Mouse (Mus musculus) urinary bladder, postnatal 0 days (tissue): ENCODE measurements around the gene Gif. TPM values are rescaled to one million over a fixed set of nuclear protein-coding genes. Genes with fewer than 3 reads are reported as not detected.

ENCODE experiments used
- polyA plus RNA-seq: library from polyadenylated mRNA; unstranded; fragments of >200 nt; fragmentation: Nextera tagmentation; extraction: Ambion mirVana; gene quantifications from 2 replicates; pipeline ENCODE4 v1.2.1, GENCODE M21; 2015

Gene Gif
- not detected in 2 replicates for polyA plus RNA-seq

GRCm38 (mm10) chr19:11747298-11747697 lies at the start of gene Gif:
Gif (plus strand) TSS chr19:11747554.

DNA sequence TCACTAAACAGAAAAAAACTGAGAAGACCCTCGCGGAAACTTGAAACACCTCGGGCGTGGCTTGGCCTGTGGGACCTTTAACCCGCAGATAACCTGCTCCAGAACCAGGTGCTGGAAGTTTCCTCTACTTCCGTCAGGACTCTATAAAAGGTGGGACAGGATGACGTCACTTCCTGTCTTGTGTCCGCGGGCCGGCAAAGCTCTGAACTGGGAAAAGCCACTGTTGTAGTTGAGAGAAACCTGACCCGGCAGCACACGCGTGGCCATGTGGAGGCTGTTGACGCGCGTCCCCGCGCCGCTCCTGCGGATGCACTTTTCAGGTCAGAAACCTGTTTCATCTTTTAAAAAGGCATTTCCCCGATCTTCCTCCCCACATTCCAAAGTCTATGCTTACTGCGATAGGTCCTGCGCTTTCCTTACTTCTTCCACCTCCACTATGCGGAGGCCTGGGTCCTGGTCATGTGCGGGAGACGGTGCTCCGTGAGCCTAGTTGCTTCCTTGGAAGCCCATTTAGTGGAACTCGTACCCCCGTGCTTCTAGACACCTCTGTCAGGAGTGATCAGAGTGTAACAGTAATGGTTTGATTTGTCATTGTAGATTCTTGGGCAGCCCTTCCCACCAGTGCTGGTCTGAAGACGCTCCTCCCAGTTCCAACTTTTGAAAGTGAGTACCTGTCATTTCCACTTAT lies 23.0 kb downstream of the Gif start, which contains the start of gene Mrpl16:
Gene Mrpl16 (plus strand): TSS at position 187 of the 688 bp plus-strand sequence.

Other genes starting within 250 kb of the Gif start
- gene Ms4a6b, start 231.0 kb upstream of the Gif start, polyA plus RNA-seq = 8.9 and 10.9 TPM in 2 replicates
- gene Ms4a4d, start 210.8 kb upstream of the Gif start, polyA plus RNA-seq = 37.8 and 41.1 TPM in 2 replicates
- 16.0 and 35.0 TPM in 2 replicates for gene Ms4a6d, start 142.7 kb upstream of the Gif start, polyA plus RNA-seq
- 0.22 and 0.35 TPM in 2 replicates for gene Ms4a2, start 123.8 kb upstream of the Gif start, polyA plus RNA-seq
- gene Ms4a3, start 106.7 kb upstream of the Gif start, polyA plus RNA-seq = not detected in 2 replicates
- gene Oosp2, start 87.0 kb upstream of the Gif start, polyA plus RNA-seq = not detected in 2 replicates
- not detected in 2 replicates for gene Oosp1, start 56.4 kb upstream of the Gif start, polyA plus RNA-seq
- gene Oosp3, start 50.5 kb upstream of the Gif start, polyA plus RNA-seq = not detected in 2 replicates
- 35.2 and 37.0 TPM in 2 replicates for gene Mrpl16, start 22.8 kb downstream of the Gif start, polyA plus RNA-seq
- gene Stx3, start 71.8 kb downstream of the Gif start, polyA plus RNA-seq = 7.2 and 7.7 TPM in 2 replicates
- gene Olfr1417, start 91.7 kb downstream of the Gif start, polyA plus RNA-seq = not detected in 2 replicates
- gene Olfr1418, start 113.5 kb downstream of the Gif start, polyA plus RNA-seq = not detected in 2 replicates
- gene Olfr1419, start 127.6 kb downstream of the Gif start, polyA plus RNA-seq = not detected in 2 replicates
- not detected in 2 replicates for gene Olfr1420, start 139.0 kb downstream of the Gif start, polyA plus RNA-seq
- 8.2 and 9.1 TPM in 2 replicates for gene Patl1, start 164.8 kb downstream of the Gif start, polyA plus RNA-seq
- gene Osbp, start 218.4 kb downstream of the Gif start, polyA plus RNA-seq = 2.9 and 3.9 TPM in 2 replicates